Mouse (Mus musculus) mature B cell (primary cell): ENCODE data around the gene Kcnj2.

ENCODE experiments used
- in situ Hi-C: fragments of 300-500 bp; cut with MboI; formaldehyde crosslinking; loops from 2 replicates; pipeline ENCODE4 v1.14.3; 2019

The Kcnj2 gene

DNA sequence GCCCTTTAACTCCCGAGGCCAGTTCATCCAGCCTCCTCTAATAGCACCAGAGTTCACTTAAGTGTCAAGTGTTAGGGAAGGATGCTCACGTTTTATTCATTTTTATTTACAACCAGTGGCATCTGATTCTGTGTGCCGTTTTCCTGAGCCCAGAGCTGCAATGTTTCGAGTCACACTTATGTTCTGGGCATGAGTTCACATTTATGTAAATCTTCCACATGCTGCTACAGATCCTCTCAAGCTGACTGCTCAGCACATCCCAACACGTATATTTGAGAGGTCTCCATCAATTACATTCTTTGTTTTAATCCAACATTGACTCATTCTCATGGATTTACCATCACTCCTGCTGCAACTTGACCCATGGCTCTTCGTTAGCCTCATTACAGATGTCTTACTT is 25.2 kb downstream of the Kcnj2 start:
- in situ Hi-C loops = no loop called here

DNA sequence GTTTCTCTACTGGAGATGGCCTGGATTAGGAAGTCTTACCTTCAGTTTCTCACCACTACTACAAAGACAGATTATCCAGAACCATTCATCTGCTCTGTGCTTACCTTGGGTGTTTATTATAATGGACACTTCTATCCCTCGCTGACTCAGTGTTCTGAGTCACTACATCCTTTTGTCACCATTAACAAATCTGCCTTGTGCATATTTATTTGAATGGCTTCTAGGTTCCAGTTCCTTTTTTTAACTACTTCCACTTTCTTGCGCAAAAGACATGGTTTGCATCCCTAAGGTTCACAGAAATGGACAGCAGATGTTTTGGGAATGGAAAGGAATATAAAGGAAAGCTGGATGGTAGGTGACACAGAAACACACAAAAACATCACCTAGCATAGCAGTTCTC is 27.0 kb downstream of the Kcnj2 start:
- in situ Hi-C loops = no loop called here

DNA sequence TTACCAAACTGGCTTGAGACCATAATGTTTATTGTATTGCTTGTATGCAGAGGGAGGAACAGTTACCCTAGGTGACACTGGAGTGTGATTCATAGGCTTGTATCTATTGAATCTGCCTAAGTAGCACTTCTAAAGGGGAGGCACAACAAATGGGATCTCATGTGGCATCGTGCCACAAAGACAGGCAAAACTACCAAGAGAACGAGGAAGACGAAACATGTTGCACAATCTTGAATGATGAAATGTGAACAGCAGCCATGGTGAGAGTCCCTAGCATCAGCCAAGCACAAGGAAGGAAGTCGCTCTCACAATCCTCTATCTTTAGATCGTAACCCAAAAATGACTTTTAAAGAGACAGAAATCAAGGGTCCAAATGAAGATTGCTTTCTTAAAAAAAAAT is 30.6 kb downstream of the Kcnj2 start:
- in situ Hi-C loops = no loop called here

DNA sequence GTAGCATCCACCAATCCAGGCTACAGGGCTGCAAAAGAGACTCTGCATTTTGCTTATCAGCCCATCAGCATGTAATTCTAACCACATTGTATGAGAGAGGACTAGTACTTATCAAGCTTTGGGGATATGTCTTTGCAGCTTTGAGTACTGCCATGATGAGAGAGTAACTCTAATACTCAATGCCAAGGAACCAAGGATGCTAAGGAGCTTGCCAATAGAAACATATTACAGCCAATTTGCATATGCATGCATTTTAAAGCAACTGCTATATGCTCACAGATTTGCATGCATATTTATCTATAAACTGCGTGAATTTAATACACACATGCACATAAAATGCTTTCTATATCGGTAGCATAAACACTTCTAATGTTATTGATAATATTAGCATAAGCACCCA is 34.2 kb downstream of the Kcnj2 start:
- in situ Hi-C loops = no loop called here

DNA sequence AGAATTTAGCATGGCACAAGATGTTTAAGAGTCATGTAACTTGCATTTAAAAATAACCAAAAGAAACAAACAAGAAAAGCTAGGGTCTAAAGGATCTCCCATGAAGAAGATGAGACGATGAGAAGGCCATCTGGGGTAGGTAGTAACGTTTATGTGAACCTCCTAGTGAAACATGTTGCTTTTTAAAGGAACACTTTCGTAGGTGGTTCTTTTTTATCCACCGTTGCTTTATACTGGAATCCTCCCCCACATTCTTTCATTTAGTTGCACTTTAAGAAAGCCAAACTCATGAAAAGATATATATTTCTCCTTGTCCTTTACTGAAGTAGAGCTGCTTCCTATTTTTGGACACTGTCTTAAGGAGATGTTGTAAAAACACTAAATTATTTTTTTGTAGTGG is 34.7 kb downstream of the Kcnj2 start:
- in situ Hi-C loops = no loop called here

DNA sequence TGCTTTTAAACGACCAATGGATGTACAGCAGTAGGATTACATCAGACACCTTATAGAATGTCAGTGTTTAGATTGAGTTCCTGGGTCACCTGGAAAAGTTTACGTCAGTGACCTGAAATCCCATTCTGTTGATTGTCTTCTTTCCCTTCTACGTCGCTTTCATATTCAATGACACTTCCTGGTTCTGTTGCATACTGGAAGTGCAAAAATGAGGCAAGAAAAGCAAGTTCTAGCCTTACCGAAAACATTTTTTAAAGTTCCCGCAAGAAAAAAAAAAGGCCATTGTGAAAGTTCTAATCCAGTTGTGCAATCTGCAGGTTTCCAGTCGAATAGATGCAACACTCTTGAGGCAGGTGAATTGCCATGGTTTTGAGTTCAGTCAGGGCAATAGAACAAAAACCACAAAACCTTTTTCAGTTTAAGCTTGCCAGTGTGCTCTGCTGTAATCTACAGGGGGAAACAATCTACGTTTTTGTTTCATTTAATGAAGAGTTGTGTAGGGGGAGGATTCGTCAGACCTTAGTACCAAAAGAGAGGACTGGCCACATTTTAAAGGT is 35.7 kb downstream of the Kcnj2 start:
- in situ Hi-C loops = no loop called here

DNA sequence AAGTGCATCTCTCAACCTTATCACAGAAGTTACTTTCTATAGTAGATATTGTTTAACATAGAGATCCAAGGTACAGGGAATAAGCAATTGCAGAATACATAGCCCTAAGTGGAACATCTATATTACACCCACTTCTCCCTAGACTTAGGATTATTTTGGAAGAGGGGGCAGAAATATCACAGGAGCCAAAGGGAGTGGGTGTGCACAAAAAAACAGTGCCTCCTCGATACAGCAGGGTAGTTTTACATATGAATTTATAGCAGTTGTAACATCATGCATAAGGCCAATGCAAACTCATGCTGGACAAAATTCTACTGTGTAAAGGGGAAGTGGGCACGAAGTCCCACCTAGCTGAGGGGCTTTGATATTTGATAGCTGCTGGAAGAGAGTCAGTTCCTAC is 38.5 kb downstream of the Kcnj2 start:
- in situ Hi-C loops = no loop called here

DNA sequence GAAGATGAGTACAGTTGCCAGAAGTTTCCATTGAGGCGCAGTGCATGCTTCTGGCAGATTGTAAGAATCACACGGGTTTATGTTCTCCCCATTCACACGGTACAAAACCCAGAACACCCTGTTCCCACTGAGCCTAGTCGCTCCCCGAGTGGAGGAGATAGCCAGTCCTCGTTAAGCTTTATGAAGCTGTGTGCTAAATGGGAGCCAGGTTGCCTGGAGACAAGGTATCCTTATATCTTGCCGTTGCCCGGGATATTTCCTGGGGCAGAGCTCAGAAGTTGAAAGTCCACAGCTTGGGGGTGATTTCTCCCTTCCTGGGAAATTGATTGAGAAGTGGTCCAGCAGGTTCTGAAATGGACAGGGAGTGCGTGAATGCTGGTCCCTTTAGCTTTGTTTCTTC is 42.2 kb downstream of the Kcnj2 start:
- in situ Hi-C loops = no loop called here

DNA sequence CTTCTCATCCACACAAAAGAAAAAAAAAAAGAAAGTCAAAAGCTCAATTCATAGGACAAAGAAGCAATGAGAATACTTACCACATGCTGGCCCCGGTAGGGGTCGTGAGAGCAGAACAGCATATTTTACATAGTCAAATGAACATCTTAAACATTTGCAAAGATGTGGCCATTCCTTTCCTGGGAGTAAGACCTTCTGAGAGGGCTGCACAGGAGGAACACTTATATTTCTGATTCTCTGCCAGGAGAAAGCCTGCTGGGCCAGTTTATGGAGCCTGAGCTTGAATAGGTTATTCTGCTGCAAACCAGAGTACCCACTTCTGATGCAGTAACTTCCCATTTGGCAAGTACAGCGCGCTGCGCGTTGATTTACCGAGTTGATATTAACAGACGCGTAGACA is 55.5 kb downstream of the Kcnj2 start:
- in situ Hi-C loops = no loop called here

DNA sequence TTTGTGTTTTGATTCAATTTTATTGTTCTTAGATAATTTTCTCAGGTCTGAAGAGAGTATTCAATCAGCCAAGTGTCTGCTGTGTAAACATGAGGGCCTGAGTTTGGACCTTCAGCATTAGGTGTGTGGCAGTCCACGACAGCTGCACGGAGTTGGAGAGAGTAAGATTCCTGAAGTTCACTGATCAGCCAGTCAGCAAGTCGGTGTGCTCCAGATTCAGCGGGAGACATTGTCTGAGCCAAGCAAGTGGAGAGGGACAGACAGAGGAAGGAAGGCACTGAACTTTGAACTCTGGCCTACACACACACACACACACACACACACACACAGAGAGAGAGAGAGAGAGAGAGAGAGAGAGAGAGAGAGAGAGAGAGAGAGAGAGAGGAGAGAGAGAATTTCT is 57.4 kb downstream of the Kcnj2 start:
- in situ Hi-C loops = no loop called here

DNA sequence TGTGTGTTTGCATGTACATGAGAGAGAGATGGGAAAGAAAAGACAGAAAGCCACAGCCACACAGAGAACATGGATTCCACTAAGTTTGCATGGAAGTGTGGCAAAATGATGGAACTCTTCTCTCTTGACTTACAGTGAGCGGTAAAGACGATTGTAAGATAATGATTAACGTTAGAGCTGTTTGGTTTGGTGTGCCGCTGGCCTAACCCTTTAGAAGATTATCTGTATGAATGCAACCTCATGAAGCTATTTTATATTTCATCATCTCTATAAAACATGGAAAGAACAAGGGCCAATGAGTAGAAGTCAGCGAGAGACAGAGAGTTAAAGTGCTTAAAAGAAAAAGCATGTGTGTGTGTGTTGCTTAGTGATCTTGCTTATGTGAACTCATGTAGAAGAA is 60.0 kb downstream of the Kcnj2 start:
- in situ Hi-C loops = no loop called here
